Comparison of ENCODE assay signal across 20 mouse cellular contexts in the genomic region with DNA sequence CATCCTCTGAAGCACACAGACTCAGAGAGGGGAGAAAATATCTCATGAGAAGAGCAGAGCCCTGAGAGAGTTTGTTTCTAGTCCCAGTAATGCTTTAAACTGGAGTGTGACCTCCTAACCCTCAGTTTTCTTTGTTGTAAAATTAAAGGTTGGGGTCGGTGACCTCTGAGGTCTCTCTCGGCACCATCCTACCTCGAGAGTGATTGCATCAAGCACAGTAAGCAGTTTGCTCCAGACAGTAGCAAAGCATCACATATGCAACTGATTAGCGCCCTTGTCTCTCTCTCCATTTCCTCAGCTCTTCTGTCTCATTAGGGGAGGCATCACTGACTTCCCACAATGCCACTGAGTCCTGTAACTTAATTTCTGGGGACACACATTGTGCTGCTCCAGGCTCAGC.
DNase-seq lines count a peak whose midpoint lies in the region; ATAC-seq lines count a peak whose summit lies in the region.
"Had no signal": no experiment of that assay in that cellular context is flagged by ENCODE, and none has a peak within 500 bp of the region (broad histone marks: within the 10 kb centered on the region; RNA-seq: fewer than 3 reads in every experiment).

No protein-coding gene starts in this region.

- peak; percentile 20 for DNase-seq in midbrain, embryonic 10.5 days (ENCODE audit: low spot score)
- DNase-seq in embryonic facial prominence, embryonic 10.5 days (ENCODE audit: low spot score) = peak; percentile 21
- no peak for DNase-seq in lung, postnatal 25 days (ENCODE audit: low spot score)
- DNase-seq in heart, postnatal 10 days = no peak
- no peak for DNase-seq in layer of hippocampus, adult 18-20 months (ENCODE audit: low spot score in 2 of 2)
- DNase-seq: adrenal gland, adult 8-10 months; gastrocnemius, adult 2 months; heart, postnatal 4 days; kidney, postnatal 4 days; liver, embryonic 13.5 days; lung, embryonic 14.5 days; lung, postnatal 4 days; thymus, postnatal 14 days had no signal

- no peak overlapping the region for H3K27ac ChIP-seq in midbrain, embryonic 10.5 days (replicated peaks)
- no peak overlapping the region for H3K27ac ChIP-seq in midbrain, embryonic 13.5 days
- H3K27ac ChIP-seq in embryonic facial prominence, embryonic 10.5 days (replicated peaks) = 0 out of 2 replicates have a peak overlapping the region, but pooled peaks have one; percentile 30
- H3K27ac ChIP-seq in neural tube, embryonic 13.5 days (replicated peaks) = peak overlapping the region; percentile 46
- H3K27ac ChIP-seq: embryonic facial prominence, embryonic 13.5 days; gastrocnemius, adult 2 months; intestine, embryonic 15.5 days; limb, embryonic 13.5 days; liver, embryonic 13.5 days; midbrain, embryonic 12.5 days had no signal

- H3K9ac ChIP-seq in midbrain, embryonic 13.5 days (replicated peaks) = no peak overlapping the region
- H3K9ac ChIP-seq in neural tube, embryonic 13.5 days = no peak overlapping the region
- H3K9ac ChIP-seq: embryonic facial prominence, embryonic 13.5 days; heart, embryonic 12.5 days; intestine, embryonic 15.5 days; limb, embryonic 13.5 days; liver, embryonic 13.5 days; lung, embryonic 14.5 days; midbrain, embryonic 12.5 days had no signal

- H3K4me3 ChIP-seq in midbrain, embryonic 10.5 days = no peak overlapping the region
- H3K4me3 ChIP-seq in midbrain, embryonic 13.5 days (replicated peaks) = no peak overlapping the region
- H3K4me3 ChIP-seq in embryonic facial prominence, embryonic 10.5 days = no peak overlapping the region
- no peak overlapping the region for H3K4me3 ChIP-seq in neural tube, embryonic 13.5 days
- H3K4me3 ChIP-seq: embryonic facial prominence, embryonic 13.5 days; gastrocnemius, adult 2 months; heart, embryonic 12.5 days; intestine, embryonic 15.5 days; limb, embryonic 13.5 days; liver, embryonic 13.5 days; midbrain, embryonic 12.5 days had no signal

- no peak for ATAC-seq in midbrain, embryonic 13.5 days
- ATAC-seq in neural tube, embryonic 13.5 days (ENCODE audit: low read depth) = peak; percentile 32; the same call in 1 of the 2 replicates

- intact Hi-C loops in heart, postnatal 10 days (cut with DNase I) = no loop called here

- H3K9me3 ChIP-seq in midbrain, embryonic 10.5 days (replicated peaks) = no peaks in the 10 kb centered on the region
- no peaks in the 10 kb centered on the region for H3K9me3 ChIP-seq in midbrain, embryonic 13.5 days
- no peaks in the 10 kb centered on the region for H3K9me3 ChIP-seq in embryonic facial prominence, embryonic 10.5 days
- no peaks in the 10 kb centered on the region for H3K9me3 ChIP-seq in neural tube, embryonic 13.5 days
- H3K9me3 ChIP-seq: intestine, embryonic 15.5 days; limb, embryonic 13.5 days; liver, embryonic 13.5 days had no signal

- no peak overlapping the region for H3K4me2 ChIP-seq in midbrain, embryonic 13.5 days (replicated peaks)
- no peak overlapping the region for H3K4me2 ChIP-seq in neural tube, embryonic 13.5 days
- H3K4me2 ChIP-seq: embryonic facial prominence, embryonic 13.5 days; heart, embryonic 12.5 days; intestine, embryonic 15.5 days; limb, embryonic 13.5 days; liver, embryonic 13.5 days; lung, embryonic 14.5 days; midbrain, embryonic 12.5 days had no signal

- no peaks in the 10 kb centered on the region for H3K36me3 ChIP-seq in midbrain, embryonic 10.5 days
- H3K36me3 ChIP-seq in midbrain, embryonic 13.5 days = no peaks in the 10 kb centered on the region
- no peaks in the 10 kb centered on the region for H3K36me3 ChIP-seq in embryonic facial prominence, embryonic 10.5 days (replicated peaks)
- H3K36me3 ChIP-seq in neural tube, embryonic 13.5 days = no peaks in the 10 kb centered on the region
- H3K36me3 ChIP-seq: embryonic facial prominence, embryonic 13.5 days; heart, embryonic 12.5 days; intestine, embryonic 15.5 days; limb, embryonic 13.5 days; liver, embryonic 13.5 days; midbrain, embryonic 12.5 days had no signal

- no peaks in the 10 kb centered on the region for H3K27me3 ChIP-seq in midbrain, embryonic 10.5 days (ENCODE audit: low read depth, poor library complexity, severe bottlenecking)
- H3K27me3 ChIP-seq in midbrain, embryonic 13.5 days = no peaks in the 10 kb centered on the region
- no peaks in the 10 kb centered on the region for H3K27me3 ChIP-seq in embryonic facial prominence, embryonic 10.5 days (replicated peaks; ENCODE audit: low read depth, poor library complexity, severe bottlenecking)
- no peaks in the 10 kb centered on the region for H3K27me3 ChIP-seq in neural tube, embryonic 13.5 days
- H3K27me3 ChIP-seq: embryonic facial prominence, embryonic 13.5 days; heart, embryonic 12.5 days; intestine, embryonic 15.5 days; limb, embryonic 13.5 days; liver, embryonic 13.5 days; midbrain, embryonic 12.5 days had no signal

- H3K4me1 ChIP-seq in midbrain, embryonic 10.5 days = peaks cover 10% of the 10 kb centered on the region
- H3K4me1 ChIP-seq in midbrain, embryonic 13.5 days (replicated peaks) = 0 out of 2 replicates have a peak, but pooled peaks cover 3% of the 10 kb centered on the region
- peaks cover 12% of the 10 kb centered on the region for H3K4me1 ChIP-seq in embryonic facial prominence, embryonic 10.5 days
- peaks cover 15% of the 10 kb centered on the region for H3K4me1 ChIP-seq in neural tube, embryonic 13.5 days (replicated peaks)
- H3K4me1 ChIP-seq: heart, embryonic 12.5 days; intestine, embryonic 15.5 days; liver, embryonic 13.5 days had no signal

- 27% methylated on average over 4 of the region's 4 CpGs for WGBS in midbrain, embryonic 10.5 days
- WGBS in midbrain, embryonic 13.5 days = 27% methylated on average over 4 of the region's 4 CpGs
- 19% methylated on average over 4 of the region's 4 CpGs for WGBS in embryonic facial prominence, embryonic 10.5 days
- 26% methylated on average over 4 of the region's 4 CpGs for WGBS in neural tube, embryonic 13.5 days

Comparison
In these comparisons a context has a peak if more than half of its experiments do, and no peak if none do; other contexts are left out.
1. DNase-seq: peak in midbrain, embryonic 10.5 days (single experiment) and embryonic facial prominence, embryonic 10.5 days (single experiment); none in lung, postnatal 25 days (single experiment), heart, postnatal 10 days (0 of 2) and layer of hippocampus, adult 18-20 months (0 of 2).
2. H3K27ac ChIP-seq: peak in embryonic facial prominence, embryonic 10.5 days (single experiment) and neural tube, embryonic 13.5 days (single experiment); none in midbrain, embryonic 10.5 days (single experiment) and midbrain, embryonic 13.5 days (single experiment).